Mouse (Mus musculus) c-Kit-positive CD71-positive TER-119-positive erythroid progenitor cells, embryonic 14.5 days (primary cell): ENCODE measurements around the gene Tmem104.

Experiments used
- DNase-seq: peaks from one replicate; pipeline ENCODE4 v3.0.0-alpha.2; 2013; ENCODE audit warnings: low spot score

The Tmem104 gene

DNA sequence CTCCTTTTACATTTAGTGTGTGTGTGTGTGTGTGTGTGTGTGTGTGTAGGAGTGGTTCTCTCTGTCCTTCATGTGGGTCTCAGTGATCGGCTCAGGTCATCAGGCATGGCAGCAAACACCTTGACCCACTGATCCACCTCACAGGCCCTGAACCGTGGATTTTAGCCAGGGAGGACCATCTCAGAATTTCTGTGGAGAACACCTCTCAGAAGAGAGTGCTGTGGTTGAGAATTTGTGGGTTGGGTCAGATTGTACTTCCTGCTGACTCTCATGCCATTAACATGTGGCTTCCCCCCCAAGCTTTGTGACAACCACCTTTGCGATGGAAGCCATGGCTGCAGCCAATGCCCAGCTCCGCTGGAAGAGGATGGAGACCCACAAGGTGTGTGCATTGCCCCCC is 13.2 kb downstream of the Tmem104 start:
- no peak for DNase-seq

DNA sequence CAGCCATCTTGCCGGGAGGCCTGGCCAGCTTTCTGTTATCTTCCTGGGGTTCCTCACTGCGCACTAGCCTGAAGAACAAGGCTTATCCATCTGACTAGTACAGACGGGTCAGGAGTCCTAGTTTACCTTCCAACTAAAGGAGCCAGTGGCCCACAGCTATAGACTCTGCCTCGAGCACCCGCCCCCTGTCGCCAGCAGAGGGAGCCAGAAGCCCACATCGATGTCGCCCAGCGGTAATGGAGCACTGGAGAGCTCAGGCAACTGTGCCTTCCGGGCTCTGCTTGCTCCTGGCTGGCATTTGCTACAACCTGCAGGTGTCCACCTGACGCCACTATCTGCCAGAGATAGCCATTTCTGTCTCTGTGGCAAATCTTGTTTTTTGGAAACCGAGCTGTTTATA is 15.0 kb downstream of the Tmem104 start:
- peak; percentile 48 for DNase-seq

DNA sequence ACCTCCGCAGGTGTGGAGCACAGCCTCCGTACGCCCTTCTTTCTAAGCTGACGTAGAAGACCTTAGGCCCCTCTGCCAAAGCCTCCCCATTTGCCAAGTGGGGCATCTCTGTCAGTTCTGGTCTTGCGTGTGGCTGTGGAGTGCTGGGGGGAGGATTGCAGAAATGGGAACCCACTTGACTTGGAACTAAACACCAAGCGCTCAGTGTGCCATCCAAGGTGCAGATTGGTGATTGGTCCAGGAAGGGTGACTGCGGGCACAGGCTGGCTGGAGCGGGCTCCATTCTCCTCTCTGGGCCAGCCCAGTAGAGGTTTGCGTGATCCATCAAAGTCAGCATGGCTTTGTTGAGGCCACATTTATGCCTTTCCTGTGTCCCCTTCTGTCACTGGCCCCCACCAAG is 15.5 kb downstream of the Tmem104 start:
- DNase-seq: no peak

DNA sequence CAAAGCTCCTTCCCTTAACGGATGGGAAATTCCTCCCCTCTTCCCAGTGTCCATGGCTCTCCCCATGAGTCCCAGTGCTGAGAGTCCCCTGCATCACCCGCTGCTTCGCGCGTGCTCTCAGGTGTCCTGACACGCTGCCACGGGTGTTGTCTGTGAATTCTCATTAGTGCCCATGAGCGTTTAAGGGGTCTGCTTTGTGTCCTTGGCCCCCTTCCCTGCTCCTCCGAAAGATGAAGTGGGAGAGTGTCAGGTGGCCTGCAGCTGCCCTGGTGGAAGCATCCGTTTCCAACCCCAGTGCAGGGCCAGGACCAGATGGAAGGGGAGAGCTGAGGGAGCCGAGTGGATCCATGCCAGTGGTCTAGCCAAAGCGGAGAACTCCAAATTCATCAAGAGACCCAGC is 20.8 kb downstream of the Tmem104 start:
- DNase-seq: no peak

DNA sequence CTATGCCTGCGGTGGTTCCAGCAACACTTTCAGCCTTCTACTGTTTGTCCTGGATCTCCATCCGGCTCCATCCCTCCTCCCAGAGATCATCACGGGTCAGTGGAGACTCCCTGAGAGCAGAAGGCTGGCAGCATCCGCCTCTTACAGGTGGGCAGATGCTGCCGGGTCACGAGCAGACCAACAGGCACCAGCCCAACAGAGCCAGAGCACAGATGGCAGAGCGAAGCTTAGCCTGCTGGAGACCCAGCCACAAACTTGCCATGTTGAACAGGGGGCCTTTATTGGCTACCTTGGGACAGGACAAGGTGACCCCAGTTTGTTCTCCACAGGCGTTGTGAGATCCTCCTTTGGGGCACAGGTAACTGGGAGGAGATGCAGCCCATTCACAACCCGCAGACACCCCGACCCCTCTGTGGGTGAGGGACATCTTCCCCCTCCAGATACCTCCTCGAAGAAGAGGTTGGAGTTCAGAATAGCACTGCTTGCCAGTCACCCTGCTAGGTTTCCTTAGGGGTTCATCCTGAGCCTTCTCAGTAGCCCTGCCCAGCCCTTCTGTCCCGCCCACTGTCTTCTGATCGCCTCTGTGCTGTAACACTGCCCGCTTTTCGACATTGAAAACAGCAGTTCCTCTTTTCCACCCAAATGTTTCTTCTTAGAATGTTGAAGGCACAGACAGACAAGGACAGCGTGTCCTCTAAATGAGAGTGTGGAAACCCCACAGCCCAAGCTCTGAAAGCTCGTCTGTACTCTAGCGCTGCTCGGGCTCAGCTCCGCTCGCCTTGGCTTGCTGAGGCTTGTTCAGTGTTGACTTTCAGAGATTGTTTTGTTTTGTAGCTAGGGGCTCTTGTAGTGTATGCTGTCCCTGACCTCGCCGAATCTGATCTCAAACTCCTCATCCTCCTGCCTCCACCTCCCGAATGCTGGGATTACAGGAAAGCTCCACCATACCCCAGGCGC is 21.8 kb downstream of the Tmem104 start:
- DNase-seq: no peak

DNA sequence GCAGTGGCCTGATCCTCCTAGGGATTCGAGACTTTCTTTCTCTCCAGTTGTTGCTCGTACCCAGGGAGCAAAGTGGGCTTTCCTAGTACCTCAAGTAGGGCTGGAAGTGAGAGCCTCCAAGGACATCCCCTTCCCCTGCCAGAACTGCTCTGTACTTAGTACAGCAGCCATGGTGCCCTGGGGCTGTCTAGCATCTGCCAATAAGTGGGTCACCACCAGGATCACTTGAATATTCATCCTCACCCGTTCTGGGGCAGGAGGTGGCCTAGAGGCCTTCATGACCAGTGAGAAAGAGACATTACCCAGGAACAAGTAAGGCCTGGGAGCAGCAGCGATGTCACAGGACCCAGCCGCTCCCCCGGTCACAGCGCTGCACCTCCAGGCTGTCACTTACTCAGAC is 22.7 kb downstream of the Tmem104 start:
- DNase-seq: no peak

DNA sequence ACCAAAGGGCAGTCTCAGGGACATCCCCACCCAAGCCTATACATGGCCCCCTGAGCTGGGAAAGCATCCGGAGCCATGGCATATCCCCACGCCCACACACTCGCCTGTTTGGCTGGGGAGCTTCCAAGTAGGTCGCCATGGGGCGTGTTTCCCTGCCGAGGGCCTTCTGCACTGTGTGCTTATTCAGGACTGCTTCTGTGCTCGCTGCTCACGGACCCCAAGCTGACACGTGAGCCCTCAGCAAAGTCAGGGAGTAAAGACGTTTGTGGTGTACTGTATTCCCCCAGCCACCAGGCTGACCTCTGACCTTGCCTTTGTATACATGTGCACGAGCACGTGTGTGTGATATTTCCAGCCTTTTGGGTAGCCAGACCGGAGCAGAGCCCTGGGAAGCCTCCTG is 24.8 kb downstream of the Tmem104 start:
- DNase-seq: no peak

DNA sequence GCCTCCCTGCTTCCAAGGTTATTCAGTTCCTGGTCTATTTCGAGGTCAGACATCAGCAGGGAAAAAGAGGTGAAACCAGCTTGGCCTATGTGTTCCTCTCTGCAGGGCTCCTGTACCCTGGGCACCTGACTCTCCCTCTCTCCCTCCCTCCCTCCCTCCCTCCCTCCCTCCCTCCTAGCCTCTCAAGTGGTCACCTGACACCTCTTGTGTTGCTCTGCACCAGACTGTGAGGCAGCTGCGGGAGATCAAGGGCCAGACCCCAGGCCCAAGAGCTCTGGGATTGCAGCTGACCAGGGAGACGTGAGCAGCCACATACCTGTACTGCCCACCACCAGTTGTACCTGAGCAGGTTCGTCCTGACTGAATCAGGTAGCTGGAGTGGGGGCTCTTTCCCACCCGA is 27.8 kb downstream of the Tmem104 start:
- no peak for DNase-seq

DNA sequence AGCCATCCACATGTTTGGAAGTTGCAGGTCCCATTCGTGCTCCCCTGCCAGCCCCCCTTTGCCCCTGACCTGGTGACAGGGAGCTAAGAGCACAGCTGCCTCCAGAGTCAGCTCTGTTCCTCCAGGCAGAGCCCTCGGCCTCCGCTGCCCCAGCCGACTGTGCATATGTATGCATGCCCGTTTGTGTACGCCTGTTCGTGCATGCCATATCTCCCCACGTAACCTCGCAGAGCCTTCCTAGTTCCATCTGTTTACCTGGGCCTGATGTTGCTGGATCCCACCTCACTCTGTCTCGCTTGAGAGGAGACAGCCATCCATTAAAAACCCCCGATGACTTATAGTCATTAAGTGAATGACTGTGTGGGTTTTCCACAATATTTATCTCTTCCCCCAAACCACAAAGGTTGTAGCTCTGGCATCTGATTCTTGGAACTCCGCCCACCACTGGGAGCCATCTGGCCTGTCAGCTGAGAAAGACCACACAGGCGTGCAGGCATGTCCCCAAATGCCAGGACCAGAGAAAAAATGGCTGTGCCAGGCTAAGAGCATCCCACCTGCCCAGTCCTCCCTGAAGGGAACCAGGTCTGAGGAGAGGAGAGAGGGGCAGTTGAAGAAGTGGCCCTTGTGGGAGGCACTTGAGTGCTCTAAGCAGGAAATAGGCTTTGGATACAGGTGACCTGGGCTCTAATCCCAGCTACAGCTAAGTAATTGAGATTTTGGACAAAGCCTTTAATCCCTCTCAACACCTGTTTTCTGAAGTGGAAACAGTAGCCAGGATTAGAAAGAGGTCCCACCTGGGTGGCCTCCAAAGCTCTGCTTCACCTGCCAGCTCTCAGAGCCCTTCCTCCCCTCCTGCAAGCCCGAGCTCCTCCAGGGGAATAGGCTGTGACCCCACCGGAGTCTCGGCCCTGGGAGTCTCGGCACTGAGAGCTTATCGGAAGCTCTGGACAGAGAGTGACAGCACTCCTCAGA is 30.4 kb downstream of the Tmem104 start:
- no peak for DNase-seq

DNA sequence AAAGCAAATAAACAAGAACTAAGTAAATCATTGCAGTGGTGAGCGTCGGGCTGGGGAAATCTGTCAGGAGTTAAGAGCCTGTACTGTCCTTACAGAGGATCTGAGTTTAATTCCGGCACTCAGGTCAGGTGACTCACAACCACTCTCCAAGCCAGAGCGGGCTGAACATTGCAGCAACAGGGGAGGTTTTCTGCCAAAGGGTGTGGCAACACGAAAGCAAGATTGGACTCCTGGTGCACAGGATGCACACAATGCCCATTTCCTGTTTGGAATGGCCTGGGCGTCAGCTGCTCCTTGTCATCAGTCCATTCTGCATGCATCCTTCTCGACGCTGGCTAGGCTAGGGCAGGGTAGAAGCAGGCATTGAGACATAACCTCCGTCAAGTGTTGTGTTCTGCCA is 32.0 kb downstream of the Tmem104 start:
- no peak for DNase-seq

DNA sequence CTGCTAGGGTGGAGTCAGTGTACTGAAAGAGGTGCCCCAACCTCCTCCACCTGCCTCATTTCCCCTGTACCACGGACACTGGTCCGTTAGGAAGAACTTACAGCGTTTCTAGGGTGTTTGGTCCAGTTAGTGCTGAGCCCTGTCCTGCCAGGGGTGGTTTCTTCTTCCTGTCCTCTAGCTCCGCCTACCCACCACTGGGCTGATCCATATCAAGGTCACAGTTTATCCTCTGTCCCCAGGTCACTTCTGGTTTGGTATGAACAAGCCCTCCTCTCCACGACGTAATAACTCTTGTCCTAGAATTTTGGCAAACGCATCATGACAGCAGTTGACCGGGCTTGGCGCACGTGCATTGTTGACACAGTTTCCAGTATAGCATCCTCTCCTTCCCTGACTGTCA is 32.4 kb downstream of the Tmem104 start:
- no peak for DNase-seq

DNA sequence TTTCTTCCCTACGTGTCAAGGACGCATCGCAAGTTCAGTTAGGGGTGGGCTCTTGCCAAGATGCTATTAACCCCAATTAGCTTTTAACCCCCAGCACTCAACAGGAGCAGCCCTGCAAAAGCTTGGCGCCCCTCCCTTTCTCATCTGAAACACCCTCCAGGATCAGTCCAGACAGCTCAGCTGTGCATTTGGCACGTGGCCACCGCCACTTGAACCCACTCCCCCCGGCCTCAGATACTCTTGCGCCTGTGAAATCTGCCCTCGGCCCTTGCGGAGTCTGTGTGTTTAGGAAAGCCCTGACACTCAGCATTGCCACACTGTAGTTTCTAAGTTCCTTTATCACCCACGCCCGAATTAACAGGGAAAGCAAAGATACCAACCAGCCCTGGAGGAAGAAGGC is 34.8 kb downstream of the Tmem104 start:
- DNase-seq: no peak

DNA sequence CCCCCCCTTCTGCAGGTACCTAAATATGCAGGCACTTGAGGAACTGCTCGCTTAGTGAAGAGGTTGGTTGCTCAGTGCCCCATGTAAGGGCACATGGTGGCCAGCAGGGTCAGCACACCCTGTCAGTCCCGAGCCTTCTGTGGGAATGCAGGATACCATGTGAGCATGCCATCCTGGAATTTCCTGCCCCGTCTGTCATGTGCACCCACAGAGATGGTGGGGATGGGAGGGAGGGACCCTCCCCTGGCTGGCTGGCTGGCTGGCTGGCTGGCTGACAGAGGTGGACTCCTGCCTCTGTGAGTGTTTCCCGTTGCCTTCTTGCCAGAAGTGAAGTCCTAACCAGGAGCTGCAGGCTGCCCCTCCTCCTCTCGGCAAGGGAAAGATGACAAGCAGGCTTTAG is 35.3 kb downstream of the Tmem104 start:
- DNase-seq: no peak

DNA sequence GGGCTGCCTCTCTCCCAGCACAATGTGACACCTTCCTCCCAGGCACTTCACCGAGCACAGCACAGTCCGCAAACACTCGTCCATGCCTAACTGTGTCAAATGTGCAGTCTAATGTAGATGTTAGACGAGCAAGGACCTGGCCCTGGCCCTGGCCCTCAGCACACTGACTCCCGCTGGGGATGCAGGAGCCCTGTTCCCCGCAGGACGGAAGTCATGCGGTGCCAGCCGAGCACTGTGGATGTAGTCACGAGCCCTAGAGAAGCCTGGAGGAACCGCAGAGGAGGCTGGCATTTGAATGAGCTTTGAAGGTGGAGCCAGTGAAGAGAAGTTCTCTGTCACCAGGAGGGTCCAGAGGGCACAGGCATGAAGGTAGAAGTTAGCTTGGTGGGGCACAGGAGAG is 36.2 kb downstream of the Tmem104 start:
- no peak for DNase-seq

DNA sequence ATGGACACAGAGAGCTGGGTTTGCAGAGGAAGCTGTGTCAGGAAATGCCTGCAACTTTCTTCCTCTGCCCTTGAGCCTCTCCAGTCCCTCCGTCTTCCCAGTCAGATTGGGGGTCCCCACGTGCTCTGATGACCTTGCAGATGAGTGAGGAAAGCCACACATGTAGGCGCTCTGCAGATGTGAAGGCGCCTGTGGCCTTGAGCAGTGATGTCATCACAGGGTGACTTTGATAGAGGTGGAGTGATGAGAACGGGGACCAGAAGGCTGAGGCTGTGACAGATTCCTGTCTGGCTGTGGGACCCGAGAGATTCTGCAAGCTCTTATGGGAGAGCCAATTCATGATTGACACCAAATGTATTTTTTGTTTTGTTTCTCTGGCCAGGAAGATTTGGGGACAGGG is 36.6 kb downstream of the Tmem104 start:
- DNase-seq: no peak

DNA sequence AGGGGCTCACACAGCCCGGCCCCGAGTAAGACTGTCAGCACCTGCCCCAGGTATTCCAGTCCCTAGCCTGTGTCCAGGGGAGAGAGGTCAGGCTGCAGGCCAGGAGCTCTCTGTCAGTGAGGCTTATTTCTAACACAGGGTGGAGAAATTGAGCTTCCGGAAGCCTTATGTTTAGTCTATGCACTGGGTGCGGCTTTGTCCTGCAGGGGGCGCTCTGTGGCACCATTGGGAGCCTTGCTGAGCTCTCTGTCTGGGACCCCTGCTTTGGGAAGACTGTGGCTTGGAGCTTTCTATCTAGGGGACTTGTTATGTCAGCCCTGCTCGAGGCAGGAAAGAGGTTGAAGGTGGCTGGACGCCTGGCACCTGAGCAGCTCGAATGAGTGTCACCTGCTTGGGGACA is 37.6 kb downstream of the Tmem104 start:
- DNase-seq: peak; percentile 40

DNA sequence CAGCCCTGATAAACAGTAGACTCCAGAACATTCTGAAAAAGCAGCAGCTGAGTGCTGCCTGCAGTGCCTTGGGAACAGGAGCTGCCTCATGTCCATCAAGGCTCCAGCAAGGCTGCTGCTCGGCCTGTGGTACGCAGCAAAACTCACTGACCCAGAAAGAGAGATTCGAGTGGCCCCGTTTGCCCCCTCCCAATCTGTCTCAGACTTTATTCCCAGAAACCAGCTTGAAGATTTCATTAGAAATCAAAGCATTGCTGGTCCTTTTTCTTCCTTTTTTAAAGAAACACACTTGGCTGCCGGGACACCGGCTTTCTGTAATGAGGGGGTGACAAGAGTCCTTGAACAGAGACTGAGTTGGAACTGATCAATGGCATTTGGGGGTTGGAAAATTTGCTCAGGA is 38.0 kb downstream of the Tmem104 start:
- no peak for DNase-seq

DNA sequence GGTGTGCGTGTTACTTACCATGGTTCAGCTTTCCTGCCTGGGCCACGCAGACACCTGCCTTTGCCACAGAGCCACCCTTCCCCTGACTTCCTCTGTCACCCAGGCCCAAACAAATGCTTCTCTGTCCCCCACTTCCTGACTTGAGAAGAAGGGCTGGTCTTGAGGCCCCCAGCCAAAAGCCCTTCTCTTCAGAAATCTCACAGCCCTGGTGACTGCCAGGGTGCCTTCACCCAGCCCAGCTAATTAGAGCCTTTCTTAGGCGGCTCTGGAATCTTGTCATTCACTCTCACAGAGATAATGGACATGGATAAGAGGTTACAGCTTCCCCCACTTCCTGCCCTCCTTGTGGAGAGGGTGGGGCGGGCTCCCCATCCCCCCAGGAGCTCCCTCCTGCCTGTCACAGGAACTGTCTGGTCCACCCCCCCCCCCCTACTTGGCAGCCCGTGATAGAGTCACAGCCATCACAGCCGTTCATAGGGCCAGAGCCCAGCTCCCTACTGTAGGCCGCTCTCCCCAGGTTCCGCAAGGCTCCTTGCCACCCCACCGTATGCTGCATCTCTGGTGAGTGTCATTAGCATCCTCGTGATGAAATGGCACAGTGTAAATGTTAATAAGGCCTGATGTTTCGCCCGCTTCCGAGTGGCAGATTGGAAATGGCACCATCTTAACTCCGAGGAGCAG is 39.7 kb downstream of the Tmem104 start:
- no peak for DNase-seq

DNA sequence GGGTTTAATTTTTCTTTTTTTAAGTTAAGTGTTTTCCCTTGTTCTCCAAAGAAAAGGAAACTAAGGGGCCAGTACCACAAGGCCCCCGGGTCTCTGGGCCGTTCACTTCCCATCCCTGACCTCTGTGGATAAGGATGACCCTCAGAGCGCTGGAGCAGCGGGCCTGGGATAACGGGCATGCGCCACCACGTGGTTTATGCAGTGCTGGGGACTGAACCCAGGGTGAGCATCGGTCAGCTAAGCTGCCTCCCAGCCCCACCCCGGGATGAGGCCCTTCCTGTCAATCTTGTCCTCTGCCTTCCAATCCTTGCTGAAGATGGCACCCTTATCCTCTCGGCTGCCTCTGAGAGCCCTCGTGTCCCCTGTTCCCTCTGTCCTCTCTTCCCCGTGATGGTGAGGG is 40.4 kb downstream of the Tmem104 start:
- DNase-seq: no peak

DNA sequence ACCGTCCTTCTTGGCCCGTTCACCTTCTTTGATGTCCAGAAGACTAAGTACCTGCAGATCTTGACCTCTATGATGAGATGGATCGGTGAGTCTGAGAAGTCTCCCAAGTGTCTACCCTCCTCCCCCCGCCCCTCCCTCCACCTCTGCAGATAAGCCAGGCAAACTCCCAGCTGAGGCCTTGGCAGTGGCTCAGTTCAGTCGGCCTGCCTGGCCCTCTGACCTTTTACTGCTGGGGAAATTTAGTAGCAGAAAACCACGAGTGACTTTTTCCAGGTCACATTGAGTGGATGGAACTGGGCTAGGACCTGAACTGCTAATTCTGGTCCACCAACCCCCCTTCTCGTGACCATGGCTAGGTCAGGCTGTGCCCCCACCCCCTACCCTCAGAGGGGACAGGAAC is 41.1 kb downstream of the Tmem104 start:
- no peak for DNase-seq

DNA sequence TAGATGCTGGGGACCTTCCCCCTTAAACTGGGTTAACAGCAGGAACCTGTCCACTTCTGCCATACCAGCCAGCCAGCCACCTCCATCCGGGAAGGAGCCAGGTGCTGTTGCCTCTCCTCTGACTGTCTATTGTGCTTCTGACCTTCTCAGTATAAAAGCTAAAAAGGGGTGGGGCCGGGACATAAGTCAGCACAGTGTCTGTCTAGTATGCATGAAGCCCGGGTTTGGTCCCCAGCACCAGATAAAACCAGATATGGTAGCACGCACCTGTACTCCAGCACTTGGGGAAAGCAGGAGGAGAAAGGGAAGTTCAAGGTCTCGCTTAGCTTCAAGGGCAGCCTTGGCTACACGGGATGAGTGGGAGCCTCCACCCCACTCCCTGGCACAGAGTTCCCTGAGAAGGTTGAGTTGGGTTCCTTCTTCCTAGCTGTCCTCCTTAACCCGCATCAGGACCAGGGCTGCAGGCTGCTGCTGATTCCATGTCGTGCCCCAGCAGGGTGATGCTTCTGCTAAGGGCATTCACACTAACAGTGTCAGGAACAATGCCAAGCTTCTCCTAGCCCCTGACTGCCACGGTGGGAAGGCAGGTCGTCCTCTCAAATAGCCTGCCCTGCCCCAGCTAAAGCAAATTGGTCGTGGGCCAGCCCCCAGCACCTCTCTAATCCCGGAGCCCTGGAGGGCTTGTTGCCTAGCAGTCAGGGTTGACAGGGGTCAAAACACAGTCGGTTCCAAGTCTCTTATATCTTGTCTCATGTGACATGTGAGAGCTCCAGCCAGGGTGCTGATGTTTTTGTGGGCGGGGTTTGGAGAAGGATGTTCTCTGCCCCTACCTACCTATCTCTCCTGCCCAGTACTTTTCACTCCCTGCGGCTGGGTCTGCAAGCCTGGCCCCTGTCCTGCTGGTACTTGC is 42.0 kb downstream of the Tmem104 start:
- DNase-seq: no peak
